Mouse (Mus musculus): Measurements from ENCODE around the gene Rcl1. TPM values are rescaled to one million over a fixed set of nuclear protein-coding genes. Genes with fewer than 3 reads are reported as not detected.

Rcl1 gene
- polyA plus RNA-seq, 1 experiment: 12.7 TPM

GRCm38 (mm10) chr19:29185552-29186232 lies 84.5 kb downstream of the Rcl1 start:
- Histone ChIP-seq H3K4me1 (ENCODE audit: control insufficient read depth, insufficient read depth, insufficient read length) (peaks cover 2% of the 10 kb centered on the region; the same call in 1 of the 2 replicates), H3K27ac (ENCODE audit: insufficient read depth, low read length) (no peak overlapping the region), H3K27me3 (ENCODE audit: control insufficient read depth, insufficient read depth, low read length) (no peaks in the 10 kb centered on the region), H3K4me3 (ENCODE audit: extremely low read depth, insufficient read depth, insufficient read length) (no peak overlapping the region), H3K36me3 (ENCODE audit: control insufficient read depth, insufficient read depth, low read length) (no peaks in the 10 kb centered on the region)
- no peak for DNase-seq (ENCODE audit: low read depth in 1 of 2, low spot score in 2 of 2)
- TF ChIP-seq POLR2A (IDR thresholded peaks at IDR 0.05; ENCODE audit: low read depth, low read length): no peak
- no peak for TF ChIP-seq CTCF (IDR thresholded peaks at IDR 0.05; ENCODE audit: extremely low read depth, insufficient read depth, insufficient read length, insufficient replicate concordance)
- 50% methylated on average over 9 of the region's 9 CpGs for WGBS

DNA sequence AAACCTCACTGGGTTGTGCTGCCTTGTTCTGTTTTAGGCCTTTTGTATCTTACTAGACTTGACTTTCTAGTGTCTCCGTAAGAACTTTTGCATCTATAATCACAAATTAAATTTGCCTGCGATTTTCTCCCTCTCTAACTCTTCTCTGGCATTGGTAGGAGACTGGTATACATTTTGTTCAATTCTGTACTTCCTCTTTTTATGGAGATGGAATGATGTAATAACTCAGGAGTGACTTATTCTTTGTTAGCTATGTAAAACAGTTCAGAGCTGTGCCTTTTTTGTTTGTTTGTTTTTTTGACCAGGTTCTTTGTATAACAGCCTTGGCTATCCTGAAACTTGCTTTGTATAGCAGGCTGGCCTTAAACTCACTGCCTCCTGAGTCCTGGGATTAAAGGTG lies 87.7 kb downstream of the Rcl1 start:
- no peak overlapping the region for H3K4me3 ChIP-seq (ENCODE audit: extremely low read depth, insufficient read depth, insufficient read length)
- no peaks in the 10 kb centered on the region for H3K27me3 ChIP-seq (ENCODE audit: control insufficient read depth, insufficient read depth, low read length)
- no peak for DNase-seq (ENCODE audit: low read depth in 1 of 2, low spot score in 2 of 2)
- no peaks in the 10 kb centered on the region for H3K36me3 ChIP-seq (ENCODE audit: control insufficient read depth, insufficient read depth, low read length)
- H3K27ac ChIP-seq (ENCODE audit: insufficient read depth, low read length): no peak overlapping the region
- TF ChIP-seq CTCF (IDR thresholded peaks at IDR 0.05; ENCODE audit: extremely low read depth, insufficient read depth, insufficient read length, insufficient replicate concordance) (no peak), POLR2A (IDR thresholded peaks at IDR 0.05; ENCODE audit: low read depth, low read length) (no peak)
- 65% methylated on average over 2 of the region's 2 CpGs for WGBS
- H3K4me1 ChIP-seq (ENCODE audit: control insufficient read depth, insufficient read depth, insufficient read length): peaks cover 2% of the 10 kb centered on the region; the same call in 1 of the 2 replicates

Other genes starting within 250 kb of the Rcl1 start
- gene Plpp6, start 137.4 kb upstream of the Rcl1 start, polyA plus RNA-seq (2012; rRNA removed): 6.6 and 8.7 TPM in 2 replicates
- gene 4430402I18Rik, start 133.6 kb upstream of the Rcl1 start, polyA plus RNA-seq (2012; rRNA removed): 0.09 TPM in 1 of 2 replicates, not detected in the other
- gene Cdc37l1, start 111.0 kb upstream of the Rcl1 start, polyA plus RNA-seq (2012; rRNA removed): 6.6 and 7.3 TPM in 2 replicates
- gene Ak3, start 53.4 kb upstream of the Rcl1 start, polyA plus RNA-seq (2012; rRNA removed): 18.4 and 23.7 TPM in 2 replicates
- 7.7 and 8.7 TPM in 2 replicates for gene Jak2, start 150.5 kb downstream of the Rcl1 start, polyA plus RNA-seq (2012; rRNA removed)
- 1.5 and 2.1 TPM in 2 replicates for gene Insl6, start 224.0 kb downstream of the Rcl1 start, polyA plus RNA-seq (2012; rRNA removed)
- gene Rln1, start 233.3 kb downstream of the Rcl1 start, polyA plus RNA-seq (2012; rRNA removed): not detected in 2 replicates